Mouse (Mus musculus): Measurements from ENCODE around the gene Palld. TPM values are rescaled to one million over a fixed set of nuclear protein-coding genes. Genes with fewer than 3 reads are reported as not detected.

The Palld gene
- polyA plus RNA-seq, 1 experiment from 2014 or later, result 48.3 TPM

GRCm38 (mm10) chr8:61775936-61776335, 126.6 kb downstream of the Palld start:
- Histone ChIP-seq H3K4me3 (ENCODE audit: low read depth, low read length) (no peak overlapping the region), H3K27me3 (ENCODE audit: control insufficient read depth, insufficient read depth, low read length) (no peaks in the 10 kb centered on the region), H3K27ac (ENCODE audit: low read depth, low read length) (no peak overlapping the region), H3K4me2 (replicated peaks; ENCODE audit: low read depth, low read length) (no peak overlapping the region), H3K9ac (ENCODE audit: low read depth, low read length) (no peak overlapping the region), H3K9me3 (ENCODE audit: control insufficient read depth, low read length) (no peaks in the 10 kb centered on the region), H3K4me1 (replicated peaks; ENCODE audit: control insufficient read depth, insufficient read depth, low read length) (no peaks in the 10 kb centered on the region), H3K36me3 (ENCODE audit: control insufficient read depth, insufficient read depth, low read length) (no peaks in the 10 kb centered on the region)
- WGBS, result 65% methylated on average over 6 of the region's 6 CpGs
- ATAC-seq (ENCODE audit: low FRiP score), result no peak
- DNase-seq (ENCODE audit: low spot score), result no peak

- H3K27me3 ChIP-seq (ENCODE audit: control insufficient read depth, insufficient read depth, low read length), result no peaks in the 10 kb centered on the region
- 86% methylated on average over 5 of the region's 5 CpGs for WGBS
- no peak overlapping the region for H3K9ac ChIP-seq (ENCODE audit: low read depth, low read length)
- ATAC-seq (ENCODE audit: low FRiP score) (no peak), DNase-seq (ENCODE audit: low spot score) (no peak)
- no peaks in the 10 kb centered on the region for H3K4me1 ChIP-seq (replicated peaks; ENCODE audit: control insufficient read depth, insufficient read depth, low read length)
- H3K4me2 ChIP-seq (replicated peaks; ENCODE audit: low read depth, low read length), result no peak overlapping the region
- H3K36me3 ChIP-seq (ENCODE audit: control insufficient read depth, insufficient read depth, low read length), result no peaks in the 10 kb centered on the region
- H3K27ac ChIP-seq (ENCODE audit: low read depth, low read length), result no peak overlapping the region
- H3K4me3 ChIP-seq (ENCODE audit: low read depth, low read length), result no peak overlapping the region
- H3K9me3 ChIP-seq (ENCODE audit: control insufficient read depth, low read length), result no peaks in the 10 kb centered on the region
These were observed 128.3 kb downstream of the Palld start for GRCm38 (mm10) chr8:61774161-61774560.

GRCm38 (mm10) chr8:61773595-61774088, 128.8 kb downstream of the Palld start:
- Histone ChIP-seq H3K4me2 (replicated peaks; ENCODE audit: low read depth, low read length) (no peak overlapping the region), H3K9me3 (ENCODE audit: control insufficient read depth, low read length) (no peaks in the 10 kb centered on the region), H3K4me1 (replicated peaks; ENCODE audit: control insufficient read depth, insufficient read depth, low read length) (no peaks in the 10 kb centered on the region), H3K27ac (ENCODE audit: low read depth, low read length) (no peak overlapping the region), H3K27me3 (ENCODE audit: control insufficient read depth, insufficient read depth, low read length) (no peaks in the 10 kb centered on the region), H3K9ac (ENCODE audit: low read depth, low read length) (no peak overlapping the region), H3K4me3 (ENCODE audit: low read depth, low read length) (no peak overlapping the region), H3K36me3 (ENCODE audit: control insufficient read depth, insufficient read depth, low read length) (no peaks in the 10 kb centered on the region)
- WGBS, result 67% methylated on average over 4 of the region's 4 CpGs
- ATAC-seq (ENCODE audit: low FRiP score) (no peak), DNase-seq (ENCODE audit: low spot score) (no peak)

- Histone ChIP-seq H3K4me2 (replicated peaks; ENCODE audit: low read depth, low read length) (no peak overlapping the region), H3K9me3 (ENCODE audit: control insufficient read depth, low read length) (no peaks in the 10 kb centered on the region), H3K27ac (ENCODE audit: low read depth, low read length) (no peak overlapping the region), H3K36me3 (ENCODE audit: control insufficient read depth, insufficient read depth, low read length) (no peaks in the 10 kb centered on the region), H3K27me3 (ENCODE audit: control insufficient read depth, insufficient read depth, low read length) (no peaks in the 10 kb centered on the region), H3K4me1 (replicated peaks; ENCODE audit: control insufficient read depth, insufficient read depth, low read length) (no peaks in the 10 kb centered on the region), H3K4me3 (ENCODE audit: low read depth, low read length) (no peak overlapping the region), H3K9ac (ENCODE audit: low read depth, low read length) (no peak overlapping the region)
- ATAC-seq (ENCODE audit: low FRiP score) (no peak), DNase-seq (ENCODE audit: low spot score) (no peak)
- WGBS, result 75% methylated on average over 3 of the region's 3 CpGs
These were observed 131.2 kb downstream of the Palld start for GRCm38 (mm10) chr8:61771328-61771727.

- 77% methylated on average over 5 of the region's 5 CpGs for WGBS
- Histone ChIP-seq H3K9me3 (ENCODE audit: control insufficient read depth, low read length) (no peaks in the 10 kb centered on the region), H3K4me3 (ENCODE audit: low read depth, low read length) (no peak overlapping the region), H3K4me2 (replicated peaks; ENCODE audit: low read depth, low read length) (no peak overlapping the region), H3K27ac (ENCODE audit: low read depth, low read length) (no peak overlapping the region), H3K9ac (ENCODE audit: low read depth, low read length) (no peak overlapping the region), H3K36me3 (ENCODE audit: control insufficient read depth, insufficient read depth, low read length) (no peaks in the 10 kb centered on the region), H3K27me3 (ENCODE audit: control insufficient read depth, insufficient read depth, low read length) (no peaks in the 10 kb centered on the region), H3K4me1 (replicated peaks; ENCODE audit: control insufficient read depth, insufficient read depth, low read length) (no peaks in the 10 kb centered on the region)
- DNase-seq (ENCODE audit: low spot score), result no peak
- no peak for ATAC-seq (ENCODE audit: low FRiP score)
These were observed 133.1 kb downstream of the Palld start for GRCm38 (mm10) chr8:61769340-61769879.

DNA sequence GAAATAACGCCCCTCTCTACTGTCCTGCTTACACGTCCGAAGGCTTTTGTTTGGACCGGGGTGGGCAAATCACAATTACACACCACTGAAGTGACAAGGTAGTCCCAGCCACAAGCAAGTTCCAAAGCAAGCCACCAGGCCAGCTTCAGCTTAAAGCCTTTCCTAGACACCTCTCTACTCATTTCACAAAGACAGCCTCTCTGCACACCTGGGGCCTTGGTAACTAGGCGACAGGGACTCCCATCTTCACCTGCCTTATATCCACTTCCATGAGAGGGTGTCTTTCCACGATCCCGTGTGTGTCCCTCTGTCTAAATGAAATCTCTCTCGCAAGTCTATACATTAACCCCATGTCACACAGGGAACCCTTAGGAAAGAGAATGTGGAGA, 142.3 kb downstream of the Palld start:
- ATAC-seq (ENCODE audit: low FRiP score) (no peak), DNase-seq (ENCODE audit: low spot score) (no peak)
- peak overlapping the region; percentile 56 for H3K4me2 ChIP-seq (replicated peaks; ENCODE audit: low read depth, low read length)
- peaks cover 3% of the 10 kb centered on the region; the same call in 1 of the 2 replicates for H3K4me1 ChIP-seq (replicated peaks; ENCODE audit: control insufficient read depth, insufficient read depth, low read length)
- peak overlapping the region; percentile 68 for H3K9ac ChIP-seq (ENCODE audit: low read depth, low read length)
- H3K27ac ChIP-seq (ENCODE audit: low read depth, low read length), result no peak overlapping the region
- H3K36me3 ChIP-seq (ENCODE audit: control insufficient read depth, insufficient read depth, low read length), result no peaks in the 10 kb centered on the region
- H3K27me3 ChIP-seq (ENCODE audit: control insufficient read depth, insufficient read depth, low read length), result no peaks in the 10 kb centered on the region
- 13% methylated on average over 8 of the region's 8 CpGs for WGBS
- peak overlapping the region; percentile 57 for H3K4me3 ChIP-seq (ENCODE audit: low read depth, low read length)
- H3K9me3 ChIP-seq (ENCODE audit: control insufficient read depth, low read length), result no peaks in the 10 kb centered on the region

DNA sequence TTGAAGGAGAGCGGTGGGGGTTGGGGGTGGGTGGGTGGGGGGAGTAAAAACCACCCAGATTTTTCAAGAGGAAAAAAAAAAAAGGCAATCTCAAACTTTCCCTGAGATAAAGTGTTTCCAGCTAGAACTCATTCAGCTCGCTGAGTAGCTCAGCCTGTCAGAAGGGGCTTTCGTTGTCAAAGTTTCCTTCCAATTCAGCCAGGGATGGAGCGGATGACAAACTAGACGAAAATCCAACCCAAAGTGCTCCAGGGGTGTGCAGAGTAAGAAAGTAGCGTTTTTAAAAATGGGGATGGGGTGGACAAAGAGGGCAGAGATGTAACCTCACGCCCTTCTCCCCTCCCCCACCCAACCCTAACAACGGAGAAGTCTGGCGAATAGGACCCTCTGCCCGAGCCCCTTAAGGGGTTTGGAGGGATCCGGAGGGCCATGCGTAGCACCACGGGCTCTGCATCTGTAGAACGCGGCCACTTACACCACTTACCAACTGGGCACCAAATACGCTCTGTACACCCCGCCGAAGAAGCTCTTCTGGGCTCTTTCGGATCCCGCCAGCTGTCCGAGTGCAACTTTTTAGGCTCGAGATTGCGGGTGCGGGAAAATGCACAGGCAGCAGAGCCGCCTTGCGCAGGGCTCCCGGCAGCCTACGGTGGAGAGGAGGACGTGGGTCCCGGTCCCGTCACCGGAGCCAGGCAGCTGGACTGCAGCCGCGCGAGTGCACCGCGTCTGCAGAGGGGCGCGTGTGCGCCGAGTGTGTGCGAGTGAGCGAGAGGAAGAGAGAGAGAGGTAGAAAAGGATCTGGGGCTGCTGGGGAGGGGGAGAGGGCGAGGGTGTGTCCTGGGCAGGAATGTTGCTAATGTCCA, 142.9 kb downstream of the Palld start:
- ATAC-seq (ENCODE audit: low FRiP score), result peak; percentile 90
- peak overlapping the region; percentile 57 for H3K4me3 ChIP-seq (ENCODE audit: low read depth, low read length)
- H3K27me3 ChIP-seq (ENCODE audit: control insufficient read depth, insufficient read depth, low read length), result no peaks in the 10 kb centered on the region
- H3K9ac ChIP-seq (ENCODE audit: low read depth, low read length), result peak overlapping the region; percentile 68
- under 1% methylated on average over 43 of the region's 44 CpGs for WGBS
- peaks cover 3% of the 10 kb centered on the region; the same call in 1 of the 2 replicates for H3K4me1 ChIP-seq (replicated peaks; ENCODE audit: control insufficient read depth, insufficient read depth, low read length)
- H3K36me3 ChIP-seq (ENCODE audit: control insufficient read depth, insufficient read depth, low read length), result no peaks in the 10 kb centered on the region
- peak overlapping the region; percentile 56 for H3K4me2 ChIP-seq (replicated peaks; ENCODE audit: low read depth, low read length)
- no peaks in the 10 kb centered on the region for H3K9me3 ChIP-seq (ENCODE audit: control insufficient read depth, low read length)
- H3K27ac ChIP-seq (ENCODE audit: low read depth, low read length), result peak overlapping the region; percentile 24; the same call in 1 of the 2 replicates
- DNase-seq (ENCODE audit: low spot score), result peak; percentile 80

- ATAC-seq (ENCODE audit: low FRiP score), result peak; percentile 41; the same call in 1 of the 2 replicates
- no peaks in the 10 kb centered on the region for H3K36me3 ChIP-seq (ENCODE audit: control insufficient read depth, insufficient read depth, low read length)
- H3K4me2 ChIP-seq (replicated peaks; ENCODE audit: low read depth, low read length), result peak overlapping the region; percentile 56
- no peak overlapping the region for H3K27ac ChIP-seq (ENCODE audit: low read depth, low read length)
- H3K9ac ChIP-seq (ENCODE audit: low read depth, low read length), result peak overlapping the region; percentile 21; the same call in 1 of the 2 replicates
- peak overlapping the region; percentile 57 for H3K4me3 ChIP-seq (ENCODE audit: low read depth, low read length)
- no peaks in the 10 kb centered on the region for H3K9me3 ChIP-seq (ENCODE audit: control insufficient read depth, low read length)
- 13% methylated on average over 8 of the region's 8 CpGs for WGBS
- H3K4me1 ChIP-seq (replicated peaks; ENCODE audit: control insufficient read depth, insufficient read depth, low read length), result peaks cover 3% of the 10 kb centered on the region; the same call in 1 of the 2 replicates
- no peaks in the 10 kb centered on the region for H3K27me3 ChIP-seq (ENCODE audit: control insufficient read depth, insufficient read depth, low read length)
- DNase-seq (ENCODE audit: low spot score), result peak; percentile 52
These were observed 143.7 kb downstream of the Palld start for GRCm38 (mm10) chr8:61758686-61759326.
